Mouse (Mus musculus) hindbrain, embryonic 16.5 days (tissue): ENCODE measurements at regions not wholly inside any gene's neighbourhood (a gene's known extent, or its start where the extent isn't known, plus 50 kb on each side); places are given as distances from the start of the nearest gene placed in this dataset.

Experiments used
- ATAC-seq: fragments of 200-750 bp; cut with Nextera tagmentation; 2 replicates; pipeline ENCODE4 v1.8.0; 2017; ENCODE audit warnings: moderate TSS enrichment, moderate library complexity
- H3K27ac ChIP-seq: fragments of 300-500 bp; sonication (generic); 2 replicates; pipeline ENCODE4 v1.5.1; 2014; ENCODE audit warnings: low read depth, mild to moderate bottlenecking, control low read depth, low read length, moderate library complexity
- H3K27me3 ChIP-seq: fragments of 300-500 bp; sonication (generic); replicated peaks from 2 replicates; pipeline ENCODE4 v1.6.1; 2014; ENCODE audit warnings: low read length; ENCODE audit not compliant: control insufficient read depth, insufficient read depth
- H3K36me3 ChIP-seq: fragments of 300-500 bp; sonication (generic); 2 replicates; pipeline ENCODE4 v1.6.1; 2014; ENCODE audit warnings: mild to moderate bottlenecking, low read length, moderate library complexity, mixed read lengths; ENCODE audit not compliant: control insufficient read depth, insufficient read depth
- H3K4me1 ChIP-seq: fragments of 300-500 bp; sonication (generic); 2 replicates; pipeline ENCODE4 v1.6.1; 2014; ENCODE audit warnings: low read depth, low read length; ENCODE audit not compliant: control insufficient read depth, insufficient read depth
- H3K4me2 ChIP-seq: fragments of 300-500 bp; sonication (generic); 2 replicates; pipeline ENCODE4 v1.6.1; 2014; ENCODE audit warnings: mild to moderate bottlenecking, low read length, control low read depth, moderate library complexity
- H3K4me3 ChIP-seq: fragments of 300-500 bp; sonication (generic); 2 replicates; pipeline ENCODE4 v1.5.1; 2014; ENCODE audit warnings: mild to moderate bottlenecking, low read length, control low read depth, moderate library complexity
- H3K9ac ChIP-seq: fragments of 300-500 bp; sonication (generic); 2 replicates; pipeline ENCODE4 v1.6.1; 2014; ENCODE audit warnings: low read depth, mild to moderate bottlenecking, control low read depth, low read length, moderate library complexity
- H3K9me3 ChIP-seq: fragments of 300-500 bp; sonication (generic); 2 replicates; pipeline ENCODE4 v1.6.1; 2014; ENCODE audit warnings: mild to moderate bottlenecking, low read length, moderate library complexity; ENCODE audit not compliant: control insufficient read depth
- WGBS: fragments of 180-500 bp; shearing (Covaris S2); extraction: QIAGEN DNeasy Blood & Tissue Kit; methylation state at CpG from one replicate; pipeline ENCODE4 v1.1.7; 2014; 5-methylcytosine and 5-hydroxymethylcytosine counted together

DNA sequence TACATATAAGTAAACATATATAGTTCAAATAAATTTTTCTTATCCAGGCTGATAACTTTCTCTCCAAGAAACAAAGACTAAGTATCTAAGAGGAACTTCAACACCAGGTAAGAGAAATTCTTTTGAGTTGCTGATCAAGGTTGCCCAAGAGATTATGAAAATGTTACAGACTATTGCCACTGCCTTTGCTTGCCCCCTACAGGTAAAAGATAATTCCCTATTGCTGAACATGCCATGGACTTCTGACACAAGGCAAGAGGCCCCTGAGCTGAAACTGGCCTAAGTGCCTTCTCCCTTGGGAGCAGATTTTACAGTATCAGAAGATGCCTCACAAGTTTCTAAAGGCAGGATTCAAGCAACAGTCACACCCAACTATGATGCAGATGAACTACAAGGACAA lies 2914.2 kb upstream of the Gm6569 start:
- ATAC-seq: no peak
- H3K4me3 ChIP-seq: no peak overlapping the region
- no peak overlapping the region for H3K27ac ChIP-seq
- no peak overlapping the region for H3K9ac ChIP-seq
- no peaks in the 10 kb centered on the region; the same call in 1 of the 2 replicates for H3K27me3 ChIP-seq
- no peaks in the 10 kb centered on the region for H3K9me3 ChIP-seq
- no peak overlapping the region for H3K4me2 ChIP-seq
- H3K36me3 ChIP-seq: no peaks in the 10 kb centered on the region
- no peaks in the 10 kb centered on the region for H3K4me1 ChIP-seq

DNA sequence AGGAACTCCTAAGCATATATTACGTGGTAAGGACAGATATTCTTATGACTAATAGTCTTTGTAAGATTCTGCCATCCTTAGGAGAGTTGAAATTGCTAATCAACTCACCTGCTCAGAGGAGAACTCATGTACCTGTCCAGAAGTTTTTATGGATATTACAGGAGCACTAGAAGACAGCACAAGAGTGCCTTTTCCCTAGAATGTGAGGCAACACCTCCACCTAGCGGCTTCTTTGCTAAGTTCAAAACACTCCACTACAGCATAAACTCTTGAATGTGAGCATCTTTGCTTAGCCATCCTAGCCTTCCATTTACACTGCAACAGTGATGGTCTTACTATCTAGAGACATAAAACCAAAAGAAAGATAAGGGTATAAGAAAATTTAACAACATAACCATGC lies 2913.5 kb upstream of the Gm6569 start:
- WGBS: 33% methylated on average over 2 of the region's 2 CpGs
- peak; percentile 87 for ATAC-seq
- H3K9ac ChIP-seq: no peak overlapping the region

More for the DNA sequence above, 2913.5 kb upstream of the Gm6569 start:
- Histone ChIP-seq H3K4me1 (no peaks in the 10 kb centered on the region), H3K27ac (no peak overlapping the region), H3K36me3 (no peaks in the 10 kb centered on the region), H3K9me3 (no peaks in the 10 kb centered on the region), H3K4me2 (no peak overlapping the region), H3K27me3 (no peaks in the 10 kb centered on the region; the same call in 1 of the 2 replicates), H3K4me3 (no peak overlapping the region)
